Mouse (Mus musculus): ENCODE measurements around the gene Serpinb1c. TPM values are rescaled to one million over a fixed set of nuclear protein-coding genes. Genes with fewer than 3 reads are reported as not detected.
"Not testable (repeated sequence)": the region's sequence is repeated elsewhere in the genome, so short reads cannot be mapped to it uniquely, and the experiment has no call there.

Serpinb1c gene
- polyA plus RNA-seq (2012; rRNA removed) = not detected in 2 replicates

- Histone ChIP-seq H3K4me1 (ENCODE audit: control insufficient read depth, insufficient read depth, insufficient read length, low read length) (no peaks in the 10 kb centered on the region), H3K4me3 (ENCODE audit: low read depth, low read length) (no peak within 1 kb of the TSS), H3K36me3 (ENCODE audit: control insufficient read depth, insufficient read depth, low read length) (no peaks in the 10 kb centered on the region), H3K27me3 (ENCODE audit: control insufficient read depth, insufficient read depth, low read length) (no peaks in the 10 kb centered on the region), H3K27ac (ENCODE audit: insufficient read depth, low read depth, low read length) (no peak within 1 kb of the TSS)
- TF ChIP-seq POLR2A (IDR thresholded peaks at IDR 0.05; ENCODE audit: low read depth, low read length) = no peak
- TF ChIP-seq CTCF (IDR thresholded peaks at IDR 0.05; ENCODE audit: extremely low read depth, insufficient read length, insufficient replicate concordance, low read depth, low read length) = no peak
- WGBS = 66% methylated on average over 2 of the region's 2 CpGs
These were observed at the start of gene Serpinb1c for GRCm38 (mm10) chr13:32898111-32898510. TSS of gene Serpinb1c (minus strand) at chr13:32898211.

- H3K36me3 ChIP-seq (ENCODE audit: control insufficient read depth, insufficient read depth, low read length); H3K27me3 ChIP-seq (ENCODE audit: control insufficient read depth, insufficient read depth, low read length); H3K4me3 ChIP-seq (ENCODE audit: low read depth, low read length); H3K4me1 ChIP-seq (ENCODE audit: control insufficient read depth, insufficient read depth, insufficient read length, low read length); H3K27ac ChIP-seq (ENCODE audit: insufficient read depth, low read depth, low read length): not testable (repeated sequence)
- 62% methylated on average over 3 of the region's 3 CpGs for WGBS
These were observed 41.2 kb upstream of the Serpinb1c start for GRCm38 (mm10) chr13:32939191-32939590.

- not testable (repeated sequence) for H3K4me1 ChIP-seq (ENCODE audit: control insufficient read depth, insufficient read depth, insufficient read length, low read length); H3K36me3 ChIP-seq (ENCODE audit: control insufficient read depth, insufficient read depth, low read length); H3K4me3 ChIP-seq (ENCODE audit: low read depth, low read length); H3K27me3 ChIP-seq (ENCODE audit: control insufficient read depth, insufficient read depth, low read length); H3K27ac ChIP-seq (ENCODE audit: insufficient read depth, low read depth, low read length)
- 52% methylated on average over 4 of the region's 4 CpGs for WGBS
These were observed 40.3 kb upstream of the Serpinb1c start for GRCm38 (mm10) chr13:32938275-32938674.

- no peaks in the 10 kb centered on the region for H3K36me3 ChIP-seq (ENCODE audit: control insufficient read depth, insufficient read depth, low read length)
- H3K27ac ChIP-seq (ENCODE audit: insufficient read depth, low read depth, low read length) = no peak overlapping the region
- 2% methylated on average over 1 of the region's 1 CpGs for WGBS
- no peak overlapping the region for H3K4me3 ChIP-seq (ENCODE audit: low read depth, low read length)
- TF ChIP-seq POLR2A (IDR thresholded peaks at IDR 0.05; ENCODE audit: low read depth, low read length) (no peak), CTCF (IDR thresholded peaks at IDR 0.05; ENCODE audit: extremely low read depth, insufficient read length, insufficient replicate concordance, low read depth, low read length) (no peak)
- H3K27me3 ChIP-seq (ENCODE audit: control insufficient read depth, insufficient read depth, low read length) = no peaks in the 10 kb centered on the region
- no peaks in the 10 kb centered on the region for H3K4me1 ChIP-seq (ENCODE audit: control insufficient read depth, insufficient read depth, insufficient read length, low read length)
These were observed 36.8 kb upstream of the Serpinb1c start for GRCm38 (mm10) chr13:32934706-32935381.

- no peak overlapping the region; the same call in 1 of the 2 replicates for H3K27ac ChIP-seq (ENCODE audit: insufficient read depth, low read depth, low read length)
- no peaks in the 10 kb centered on the region for H3K36me3 ChIP-seq (ENCODE audit: control insufficient read depth, insufficient read depth, low read length)
- H3K4me3 ChIP-seq (ENCODE audit: low read depth, low read length) = no peak overlapping the region
- whole genome bisulfite sequencing = 76% methylated on average over 2 of the region's 2 CpGs
- no peaks in the 10 kb centered on the region for H3K27me3 ChIP-seq (ENCODE audit: control insufficient read depth, insufficient read depth, low read length)
- no peaks in the 10 kb centered on the region for H3K4me1 ChIP-seq (ENCODE audit: control insufficient read depth, insufficient read depth, insufficient read length, low read length)
- TF ChIP-seq CTCF (IDR thresholded peaks at IDR 0.05; ENCODE audit: extremely low read depth, insufficient read length, insufficient replicate concordance, low read depth, low read length) (no peak), POLR2A (IDR thresholded peaks at IDR 0.05; ENCODE audit: low read depth, low read length) (no peak)
These were observed 31.2 kb upstream of the Serpinb1c start for GRCm38 (mm10) chr13:32929107-32929750.

- Histone ChIP-seq H3K36me3 (ENCODE audit: control insufficient read depth, insufficient read depth, low read length) (no peaks in the 10 kb centered on the region), H3K27me3 (ENCODE audit: control insufficient read depth, insufficient read depth, low read length) (no peaks in the 10 kb centered on the region), H3K27ac (ENCODE audit: insufficient read depth, low read depth, low read length) (no peak overlapping the region), H3K4me3 (ENCODE audit: low read depth, low read length) (no peak overlapping the region), H3K4me1 (ENCODE audit: control insufficient read depth, insufficient read depth, insufficient read length, low read length) (no peaks in the 10 kb centered on the region)
- TF ChIP-seq CTCF (IDR thresholded peaks at IDR 0.05; ENCODE audit: extremely low read depth, insufficient read length, insufficient replicate concordance, low read depth, low read length) (no peak), POLR2A (IDR thresholded peaks at IDR 0.05; ENCODE audit: low read depth, low read length) (no peak)
- WGBS = 72% methylated on average over 1 of the region's 1 CpGs
These were observed 29.2 kb upstream of the Serpinb1c start for GRCm38 (mm10) chr13:32927241-32927640.

GRCm38 (mm10) chr13:32926661-32927060 lies 28.6 kb upstream of the Serpinb1c start:
- 37% methylated on average over 2 of the region's 2 CpGs for WGBS
- no peaks in the 10 kb centered on the region for H3K36me3 ChIP-seq (ENCODE audit: control insufficient read depth, insufficient read depth, low read length)
- no peaks in the 10 kb centered on the region for H3K27me3 ChIP-seq (ENCODE audit: control insufficient read depth, insufficient read depth, low read length)
- no peak overlapping the region for H3K27ac ChIP-seq (ENCODE audit: insufficient read depth, low read depth, low read length)
- H3K4me3 ChIP-seq (ENCODE audit: low read depth, low read length) = no peak overlapping the region
- H3K4me1 ChIP-seq (ENCODE audit: control insufficient read depth, insufficient read depth, insufficient read length, low read length) = no peaks in the 10 kb centered on the region
- TF ChIP-seq POLR2A (IDR thresholded peaks at IDR 0.05; ENCODE audit: low read depth, low read length) (no peak), CTCF (IDR thresholded peaks at IDR 0.05; ENCODE audit: extremely low read depth, insufficient read length, insufficient replicate concordance, low read depth, low read length) (no peak)

Measured in small intestine, adult 2 months (tissue).